7 mouse cellular contexts compared by ENCODE assay signal in the genomic region with DNA sequence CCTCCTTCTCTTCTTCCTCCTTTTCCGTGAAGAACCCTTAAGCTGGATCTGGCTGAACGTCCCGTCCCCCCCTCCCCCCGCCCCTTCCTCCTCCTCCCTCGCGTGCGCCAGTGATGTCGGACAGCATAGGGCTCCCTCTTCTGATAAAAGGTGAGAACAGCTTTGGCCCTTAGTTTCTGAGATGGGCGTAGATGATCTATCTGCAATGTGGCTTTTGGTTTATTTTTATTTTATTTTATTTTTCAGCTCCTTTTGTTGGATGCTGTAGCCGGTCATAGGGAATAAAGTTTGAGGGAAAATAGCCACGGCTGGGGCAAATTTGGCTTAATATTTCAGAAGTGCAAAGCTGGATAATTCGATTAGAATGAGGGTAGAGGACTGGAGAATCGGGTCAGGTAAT. TPM values are rescaled to one million over a fixed set of nuclear protein-coding genes. Genes with fewer than 3 reads are reported as not detected.
A peak's percentile ranks its signal among the peaks of the same experiment; 100 is the strongest.
DNase-seq lines count a peak whose midpoint lies in the region; ATAC-seq and TF ChIP-seq lines count a peak whose summit lies in the region.

No protein-coding gene starts in this region.

- DNase-seq in ES-E14 (ENCODE audit: low read depth, low spot score) = peak; percentile 59
- peak; percentile 86 for DNase-seq in embryo, embryonic 11 days
- peak; percentile 59 to 69 for DNase-seq in kidney, postnatal 4 days
- peak; percentile 57 for DNase-seq in mesoderm, embryonic 11.5 days (ENCODE audit: low read depth, low spot score)
- DNase-seq in yolk sac, embryonic 10.5 days (ENCODE audit: low spot score) = peak; percentile 77

- 1% methylated on average over 12 of the region's 13 CpGs for WGBS in heart, embryonic 16.5 days

- H3K4me1 ChIP-seq in ES-E14 (ENCODE audit: control insufficient read depth in 2 of 2, insufficient read depth in 2 of 2, low read length in 2 of 2, poor library complexity in 1 of 2) = peaks cover 0 to 7% of the 10 kb centered on the region in 2 experiments; a peak in 2 of 4 replicates
- H3K4me1 ChIP-seq in heart, embryonic 16.5 days (ENCODE audit: control insufficient read depth, insufficient read depth, low read length) = peaks cover 6% of the 10 kb centered on the region; the same call in 1 of the 2 replicates

- H3K36me3 ChIP-seq in C2C12 (ENCODE audit: control insufficient read depth, insufficient read depth) = no peaks in the 10 kb centered on the region
- H3K36me3 ChIP-seq in ES-E14 (ENCODE audit: control insufficient read depth, insufficient read depth, low read length, poor library complexity, severe bottlenecking) = peaks cover 1% of the 10 kb centered on the region; the same call in 1 of the 2 replicates
- peaks cover 3% of the 10 kb centered on the region; the same call in 1 of the 2 replicates for H3K36me3 ChIP-seq in heart, embryonic 16.5 days (ENCODE audit: control insufficient read depth, insufficient read depth)

- no peaks in the 10 kb centered on the region for H3K9me3 ChIP-seq in ES-E14 (ENCODE audit: control insufficient read depth, insufficient read depth, low read depth, low read length)
- no peaks in the 10 kb centered on the region for H3K9me3 ChIP-seq in heart, embryonic 16.5 days (replicated peaks; ENCODE audit: control insufficient read depth, low read length)

- in situ Hi-C loops in ES-E14 (cut with MboI; ENCODE audit: low sequenced_read_pairs in 2 of 2, unreplicated experiment in 2 of 2) = no loop called here

- TF ChIP-seq CTCF in C2C12 (IDR thresholded peaks at IDR 0.05; ENCODE audit: control insufficient read depth, insufficient read depth, insufficient read length) = no peak

- peak overlapping the region; percentile 81; the same call in 1 of the 2 replicates for H3K9ac ChIP-seq in ES-E14 (ENCODE audit: insufficient read depth, low read depth, low read length, poor library complexity, severe bottlenecking)
- peak overlapping the region; percentile 83 for H3K9ac ChIP-seq in heart, embryonic 16.5 days (ENCODE audit: low read length)

- peak overlapping the region; percentile 98 for H3K4me2 ChIP-seq in heart, embryonic 16.5 days (ENCODE audit: low read depth, low read length)

- H3K79me3 ChIP-seq in C2C12 (ENCODE audit: low read depth) = no peaks in the 10 kb centered on the region

- peak overlapping the region; percentile 42 for H3K4me3 ChIP-seq in C2C12 (ENCODE audit: insufficient read depth, poor library complexity, severe bottlenecking)
- peak overlapping the region; percentile 86 to 90 for H3K4me3 ChIP-seq in ES-E14 (ENCODE audit: insufficient read depth in 1 of 2, low read depth in 1 of 2, low read length in 2 of 2, poor library complexity in 1 of 2, severe bottlenecking in 1 of 2)
- H3K4me3 ChIP-seq in heart, embryonic 16.5 days (ENCODE audit: low read length) = peak overlapping the region; percentile 82

- no peaks in the 10 kb centered on the region for H3K79me2 ChIP-seq in C2C12 (ENCODE audit: control insufficient read depth, insufficient read depth)

- H3K27me3 ChIP-seq in C2C12 (ENCODE audit: control insufficient read depth, insufficient read depth, insufficient read length) = no peaks in the 10 kb centered on the region
- H3K27me3 ChIP-seq in heart, embryonic 16.5 days (ENCODE audit: control insufficient read depth, insufficient read depth, low read length) = no peaks in the 10 kb centered on the region

- ATAC-seq in heart, embryonic 16.5 days (replicated peaks; ENCODE audit: extremely low read depth, insufficient read depth, low FRiP score) = peak; percentile 47; the same call in 1 of the 2 replicates

- H3K27ac ChIP-seq in ES-E14 (ENCODE audit: insufficient read depth, low read depth, low read length, poor library complexity, severe bottlenecking) = peak overlapping the region; percentile 13; the same call in 1 of the 2 replicates
- peak overlapping the region; percentile 76 for H3K27ac ChIP-seq in heart, embryonic 16.5 days (ENCODE audit: low read length)

- no peak overlapping the region for H3ac ChIP-seq in C2C12 (ENCODE audit: control insufficient read depth, insufficient read length, low read depth)

TF ChIP-seq in C2C12, 6 proteins besides CTCF, POLR2A, EP300 and RAD21:
- TF ChIP-seq CEBPB (IDR thresholded peaks at IDR 0.05; ENCODE audit: low read depth) = no peak
- TF ChIP-seq MYOG (IDR thresholded peaks at IDR 0.05; ENCODE audit: control insufficient read depth, extremely low read depth, insufficient read length) = no peak
- TF ChIP-seq FOSL1 (IDR thresholded peaks at IDR 0.05; ENCODE audit: insufficient read depth, low read length, poor library complexity, severe bottlenecking) = no peak
- no peak for TF ChIP-seq MAX (IDR thresholded peaks at IDR 0.05)
- TF ChIP-seq USF1 (IDR thresholded peaks at IDR 0.05; ENCODE audit: low read depth) = no peak
- no peak for TF ChIP-seq MYOD1 (IDR thresholded peaks at IDR 0.05; ENCODE audit: control insufficient read depth, insufficient read length, low read depth)

TF ChIP-seq in ES-E14, 5 proteins besides CTCF, POLR2A, EP300 and RAD21:
- TF ChIP-seq ZC3H11A (IDR thresholded peaks at IDR 0.05; ENCODE audit: borderline replicate concordance, low read depth, low read length) (no peak), MAFK (IDR thresholded peaks at IDR 0.05; ENCODE audit: insufficient read depth, low read depth, low read length) (no peak), CHD2 (IDR thresholded peaks at IDR 0.05; ENCODE audit: low read depth, low read length) (no peak), ZNF384 (IDR thresholded peaks at IDR 0.05; ENCODE audit: low read depth, low read length) (no peak), HCFC1 (IDR thresholded peaks at IDR 0.05; ENCODE audit: borderline replicate concordance, insufficient read depth, low read length) (no peak)

RNA-seq across cellular contexts. Expression of a gene that starts 12.3 kb away (rescaled TPM):
- polyA plus RNA-seq in C2C12 (2012; fragmentation: generic; extraction: Trizol) = 22.6 TPM
- 24.0 and 30.1 TPM in 2 replicates for total RNA-seq in ES-E14 (2012; rRNA removed)
- 56.4 and 61.6 TPM in 2 replicates for polyA plus RNA-seq in heart, embryonic 16.5 days (2015; fragmentation: Nextera tagmentation; extraction: Ambion mirVana)

RNA-seq across cellular contexts. Expression of a gene that starts 12.4 kb away (rescaled TPM):
- polyA plus RNA-seq in C2C12 (2012; fragmentation: generic; extraction: Trizol) = 23.0 TPM
- total RNA-seq in ES-E14 (2012; rRNA removed) = 50.5 and 59.4 TPM in 2 replicates
- 20.7 and 20.8 TPM in 2 replicates for polyA plus RNA-seq in heart, embryonic 16.5 days (2015; fragmentation: Nextera tagmentation; extraction: Ambion mirVana)

RNA-seq across cellular contexts. Expression of a gene that starts 33.5 kb away (rescaled TPM):
- 95.1 TPM for polyA plus RNA-seq in C2C12 (2012; fragmentation: generic; extraction: Trizol)
- total RNA-seq in ES-E14 (2012; rRNA removed) = 3.8 and 4.3 TPM in 2 replicates
- polyA plus RNA-seq in heart, embryonic 16.5 days (2015; fragmentation: Nextera tagmentation; extraction: Ambion mirVana) = 54.1 and 59.6 TPM in 2 replicates

RNA-seq across cellular contexts. Expression of a gene that starts 45.3 kb away (rescaled TPM):
- 8.6 TPM for polyA plus RNA-seq in C2C12 (2012; fragmentation: generic; extraction: Trizol)
- 22.4 and 31.3 TPM in 2 replicates for total RNA-seq in ES-E14 (2012; rRNA removed)
- polyA plus RNA-seq in heart, embryonic 16.5 days (2015; fragmentation: Nextera tagmentation; extraction: Ambion mirVana) = 16.2 and 18.5 TPM in 2 replicates

Comparison
In these comparisons a context has a peak if more than half of its experiments do, and no peak if none do; other contexts are left out.
1. Peak in every context shown above with its lines: DNase-seq, ATAC-seq, H3K4me3 ChIP-seq and H3K27ac ChIP-seq.